Mouse (Mus musculus) CH12.LX (cell line): ENCODE results near the gene Rnase4. TPM values are rescaled to one million over a fixed set of nuclear protein-coding genes. Genes with fewer than 3 reads are reported as not detected.

Source experiments
- DNase-seq: peaks from one replicate; pipeline ENCODE4 v3.0.0-alpha.2; 2013; ENCODE audit errors: extremely low read depth
- H3K27ac ChIP-seq: 2 replicates; pipeline ENCODE4 v1.5.1; 2012; ENCODE audit warnings: low read depth, mild to moderate bottlenecking, control low read depth, moderate library complexity; ENCODE audit not compliant: insufficient read depth
- H3K27me3 ChIP-seq: replicated peaks from 2 replicates; pipeline ENCODE3; 2012; ENCODE audit warnings: inconsistent platforms
- H3K36me3 ChIP-seq, 2 experiments: replicated peaks in 1 of 2; 2 replicates each; pipeline versions ENCODE3 to v1.6.1; 2012; ENCODE audit warnings: inconsistent platforms in 1 of 2, low read length in 1 of 2, mild to moderate bottlenecking in 1 of 2, mixed read lengths in 1 of 2, moderate library complexity in 1 of 2; ENCODE audit not compliant: control insufficient read depth in 1 of 2, insufficient read depth in 1 of 2
- H3K4me1 ChIP-seq, 2 experiments: 2 replicates each; pipeline ENCODE4 v1.6.1; 2012; ENCODE audit warnings: inconsistent platforms in 1 of 2, moderate library complexity in 1 of 2; ENCODE audit not compliant: insufficient read depth in 2 of 2, control insufficient read depth in 1 of 2
- H3K4me2 ChIP-seq: 2 replicates; pipeline ENCODE4 v1.6.1; 2012; ENCODE audit warnings: low read depth, mild to moderate bottlenecking, control low read depth; ENCODE audit not compliant: poor library complexity, insufficient read depth, severe bottlenecking
- H3K4me3 ChIP-seq, 3 experiments: fragments of 150-350 bp in 1 of 3; sonication (generic) in 1 of 3; replicated peaks in 1 of 3; 2 replicates each; pipeline versions ENCODE3 to v1.5.1; 2011 to 2012; ENCODE audit warnings: low read depth in 2 of 3, low read length in 2 of 3, mild to moderate bottlenecking in 2 of 3, moderate library complexity in 2 of 3, control low read depth in 1 of 3, improper control_type of control experiment in 1 of 3, inconsistent platforms in 1 of 3, mixed read lengths in 1 of 3; ENCODE audit not compliant: poor library complexity in 1 of 3
- H3K79me2 ChIP-seq: replicated peaks from 2 replicates; pipeline ENCODE4 v1.6.1; 2012; ENCODE audit warnings: mild to moderate bottlenecking, moderate library complexity; ENCODE audit not compliant: control insufficient read depth, poor library complexity, insufficient read depth, severe bottlenecking; ENCODE audit errors: extremely low read depth
- H3K9ac ChIP-seq: 2 replicates; pipeline ENCODE4 v1.6.1; 2012; ENCODE audit warnings: low read depth, mild to moderate bottlenecking, control low read depth, moderate library complexity; ENCODE audit not compliant: insufficient read depth
- H3K9me3 ChIP-seq: replicated peaks from 2 replicates; pipeline ENCODE3; 2012; ENCODE audit warnings: low read length, inconsistent platforms, mixed read lengths
- BHLHE40 ChIP-seq: IDR thresholded peaks from 2 replicates; pipeline ENCODE4 v1.6.1; 2011; ENCODE audit warnings: mild to moderate bottlenecking, low read depth, low read length, improper control_type of control experiment
- CHD2 ChIP-seq: IDR thresholded peaks from 2 replicates; pipeline ENCODE4 v1.6.1; 2011; ENCODE audit warnings: low read length, improper control_type of control experiment
- CTCF ChIP-seq, 2 experiments: IDR thresholded peaks in 1 of 2; conservative IDR thresholded peaks in 1 of 2; 2 replicates each; pipeline ENCODE4 v1.5.1; 2011 to 2012; ENCODE audit warnings: low read depth in 2 of 2, low read length in 2 of 2, improper control_type of control experiment in 1 of 2, inconsistent platforms in 1 of 2, mild to moderate bottlenecking in 1 of 2, moderate library complexity in 1 of 2
- E2F4 ChIP-seq: IDR thresholded peaks from 2 replicates; pipeline ENCODE4 v1.6.1; 2011; ENCODE audit warnings: low read depth, low read length, improper control_type of control experiment; ENCODE audit not compliant: insufficient replicate concordance
- ELF1 ChIP-seq: IDR thresholded peaks from 2 replicates; pipeline ENCODE4 v1.6.1; 2014; ENCODE audit warnings: low read depth, mild to moderate bottlenecking, inconsistent platforms, low read length, improper control_type of control experiment
- EP300 ChIP-seq: IDR thresholded peaks from 2 replicates; pipeline ENCODE4 v1.6.1; 2011; ENCODE audit warnings: low read length, improper control_type of control experiment
- GABPA ChIP-seq: IDR thresholded peaks from 2 replicates; pipeline ENCODE4 v1.6.1; 2012; ENCODE audit warnings: low read depth, low read length, improper control_type of control experiment, inconsistent platforms; ENCODE audit not compliant: insufficient replicate concordance
- HCFC1 ChIP-seq: IDR thresholded peaks from 2 replicates; pipeline ENCODE4 v1.6.1; 2012; ENCODE audit warnings: low read depth, mild to moderate bottlenecking, inconsistent platforms, low read length, improper control_type of control experiment
- JUND ChIP-seq: conservative IDR thresholded peaks from 2 replicates; pipeline ENCODE4 v1.6.1; 2011; ENCODE audit warnings: low read depth, low read length, improper control_type of control experiment
- MAFK ChIP-seq: IDR thresholded peaks from 2 replicates; pipeline ENCODE4 v1.6.1; 2011; ENCODE audit warnings: low read length, improper control_type of control experiment; ENCODE audit not compliant: insufficient replicate concordance
- MAX ChIP-seq: IDR thresholded peaks from 2 replicates; pipeline ENCODE4 v1.6.1; 2011; ENCODE audit warnings: low read length, improper control_type of control experiment
- MAZ ChIP-seq: IDR thresholded peaks from 2 replicates; pipeline ENCODE4 v1.6.1; 2012; ENCODE audit warnings: low read depth, mild to moderate bottlenecking, inconsistent platforms, low read length, improper control_type of control experiment, moderate library complexity
- MEF2A ChIP-seq: IDR thresholded peaks from 2 replicates; pipeline ENCODE4 v1.6.1; 2014; ENCODE audit warnings: low read depth, mild to moderate bottlenecking, inconsistent platforms, low read length, improper control_type of control experiment, borderline replicate concordance
- MXI1 ChIP-seq: IDR thresholded peaks from 2 replicates; pipeline ENCODE4 v1.6.1; 2011; ENCODE audit warnings: mild to moderate bottlenecking, low read depth, low read length, improper control_type of control experiment
- NELFE ChIP-seq: IDR thresholded peaks from 2 replicates; pipeline ENCODE4 v1.6.1; 2011; ENCODE audit warnings: low read depth, low read length, improper control_type of control experiment
- NRF1 ChIP-seq: IDR thresholded peaks from 2 replicates; pipeline ENCODE4 v1.6.1; 2014; ENCODE audit warnings: low read depth, mild to moderate bottlenecking, inconsistent platforms, low read length, improper control_type of control experiment, moderate library complexity
- PAX5 ChIP-seq: IDR thresholded peaks from 2 replicates; pipeline ENCODE4 v1.6.1; 2012; ENCODE audit warnings: low read length, inconsistent platforms, mixed read lengths
- POLR2A ChIP-seq: IDR thresholded peaks from 2 replicates; pipeline ENCODE4 v1.6.1; 2011; ENCODE audit warnings: low read depth, mild to moderate bottlenecking, improper control_type of control experiment, low read length
- RAD21 ChIP-seq: IDR thresholded peaks from 2 replicates; pipeline ENCODE4 v1.6.1; 2011; ENCODE audit warnings: low read depth, mild to moderate bottlenecking, low read length, improper control_type of control experiment, moderate library complexity
- RCOR1 ChIP-seq: conservative IDR thresholded peaks from 2 replicates; pipeline ENCODE4 v1.6.1; 2012; ENCODE audit warnings: low read depth, mild to moderate bottlenecking, inconsistent platforms, low read length, improper control_type of control experiment
- SIN3A ChIP-seq: IDR thresholded peaks from 2 replicates; pipeline ENCODE4 v1.6.1; 2012; ENCODE audit warnings: low read length, improper control_type of control experiment, inconsistent platforms
- SMC3 ChIP-seq: IDR thresholded peaks from 2 replicates; pipeline ENCODE4 v1.6.1; 2011; ENCODE audit warnings: low read depth, low read length, improper control_type of control experiment
- TBP ChIP-seq: conservative IDR thresholded peaks from 2 replicates; pipeline ENCODE4 v1.6.1; 2011; ENCODE audit warnings: low read depth, low read length, improper control_type of control experiment
- TCF12 ChIP-seq: IDR thresholded peaks from 2 replicates; pipeline ENCODE4 v1.6.1; 2014; ENCODE audit warnings: low read depth, mild to moderate bottlenecking, inconsistent platforms, low read length, improper control_type of control experiment
- UBTF ChIP-seq: IDR thresholded peaks from 2 replicates; pipeline ENCODE4 v1.6.1; 2012; ENCODE audit warnings: low read depth, mild to moderate bottlenecking, inconsistent platforms, low read length, improper control_type of control experiment, moderate library complexity
- USF1 ChIP-seq: IDR thresholded peaks from 2 replicates; pipeline ENCODE4 v1.6.1; 2014; ENCODE audit warnings: low read depth, mild to moderate bottlenecking, inconsistent platforms, low read length, improper control_type of control experiment
- USF2 ChIP-seq: conservative IDR thresholded peaks from 2 replicates; pipeline ENCODE4 v1.6.1; 2011; ENCODE audit warnings: low read depth, low read length, improper control_type of control experiment
- ZC3H11A ChIP-seq: IDR thresholded peaks from 2 replicates; pipeline ENCODE4 v1.6.1; 2012; ENCODE audit warnings: low read depth, mild to moderate bottlenecking, inconsistent platforms, low read length, improper control_type of control experiment
- ZMIZ1 ChIP-seq: IDR thresholded peaks from 2 replicates; pipeline ENCODE4 v1.6.1; 2012; ENCODE audit warnings: low read depth, mild to moderate bottlenecking, inconsistent platforms, low read length, improper control_type of control experiment
- ZNF384 ChIP-seq: IDR thresholded peaks from 2 replicates; pipeline ENCODE4 v1.6.1; 2012; ENCODE audit warnings: low read depth, low read length, improper control_type of control experiment, inconsistent platforms
- dilution Hi-C: fragments of 300-500 bp; cut with MboI; formaldehyde crosslinking; loops from 2 replicates; pipeline ENCODE4 v1.14.3; 2020; ENCODE audit warnings: low sequenced_read_pairs; ENCODE audit not compliant: extremely low pct_unique_long_range_greater_than_20kb, extremely low pct_ligation_motif_present
- in situ Hi-C: fragments of 300-500 bp; cut with MboI; formaldehyde crosslinking; loops from 3 replicates; pipeline ENCODE4 v1.14.3; 2019; ENCODE audit warnings: low sequenced_read_pairs, low pct_ligation_motif_present, low pct_unique_long_range_greater_than_20kb, mixed read lengths
- polyA plus RNA-seq: library from polyadenylated mRNA; unstranded; fragments of >175 nt; gene quantifications from 2 replicates; pipeline ENCODE4 v1.2.1, GENCODE M21; 2012; ENCODE audit warnings: low read depth; ENCODE audit not compliant: insufficient read length
- total RNA-seq, 2 experiments: library from RNA; depleted of rRNA; stranded (reverse); fragments of 300-350 nt in 1 of 2; fragments of >200 nt in 1 of 2; gene quantifications; 2 replicates each; pipeline ENCODE4 v1.2.3; 2012 to 2014

Rnase4 gene
- total and polyA plus RNA-seq, 3 experiments, result 1.6 to 1.9 (median 1.8) TPM

DNA sequence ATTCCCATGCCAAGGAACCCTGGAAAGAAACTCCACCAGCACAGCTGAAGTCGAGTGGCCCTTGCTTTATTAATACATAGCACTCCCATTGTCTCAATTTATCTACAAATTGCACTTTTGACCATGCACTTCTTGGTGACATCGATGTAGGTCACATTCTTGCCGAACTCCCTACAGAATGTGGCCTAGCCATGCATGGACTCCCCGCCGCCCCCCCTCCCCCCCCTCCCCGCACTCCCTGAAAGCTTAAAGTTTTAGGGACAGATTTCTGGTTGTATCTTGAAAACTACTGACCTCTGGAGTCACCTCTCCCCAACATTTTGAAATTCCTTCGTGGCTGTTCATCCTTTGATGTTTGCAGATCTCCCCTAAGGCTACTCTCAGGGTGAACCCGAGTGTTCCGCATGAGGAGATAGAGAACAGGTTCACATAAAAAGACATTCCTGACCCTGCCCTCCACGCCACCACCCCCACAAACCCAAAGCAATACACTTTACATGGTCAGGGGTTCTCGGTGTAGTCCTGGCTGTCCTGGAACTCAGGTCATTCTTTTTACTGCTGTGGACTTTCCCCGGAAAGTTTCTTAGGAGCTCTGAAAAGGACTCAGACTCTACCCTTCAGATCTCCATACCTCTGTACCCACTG lies 23.2 kb downstream of the Rnase4 start, which contains the start of gene Eddm3b:
Gene Eddm3b, plus strand, starts transcription at position 511 of the 645 bp plus-strand sequence.
- dilution Hi-C loops, result no loop called here
- in situ Hi-C loops, result loop anchor here (25.0 kb wide), 1 partner anchor 348 kb away; the partner anchor contains the start of gene Vmn2r89
- no peak within 1 kb of the TSS for H3K9ac ChIP-seq
- no peak within 1 kb of the TSS for H3K4me3 ChIP-seq
- no peak within 1 kb of the TSS for H3K27ac ChIP-seq
- TF ChIP-seq SIN3A (no peak), UBTF (no peak), ZNF384 (no peak), ELF1 (no peak), MAFK (no peak), BHLHE40 (no peak), E2F4 (no peak), NRF1 (no peak), TBP (no peak), JUND (no peak), MEF2A (no peak), CHD2 (no peak)
- no peaks in the 10 kb centered on the region for H3K36me3 ChIP-seq
- no peaks in the 10 kb centered on the region for H3K27me3 ChIP-seq
- no peaks in the 10 kb centered on the region for H3K79me2 ChIP-seq
- peaks cover 4 to 7% of the 10 kb centered on the region in 2 experiments; a peak in 2 of 4 replicates for H3K4me1 ChIP-seq
- peaks cover 2% of the 10 kb centered on the region for H3K9me3 ChIP-seq
- DNase-seq, result no peak
- H3K4me2 ChIP-seq, result 0 out of 2 replicates have a peak within 1 kb of the TSS, but pooled peaks have one; percentile 35

- Histone ChIP-seq H3K36me3 (peaks cover 4 to 6% of the 10 kb centered on the region in 2 experiments), H3K27me3 (no peaks in the 10 kb centered on the region), H3K27ac (no peak overlapping the region), H3K4me2 (peak overlapping the region; percentile 35), H3K79me2 (peaks cover 3% of the 10 kb centered on the region; the same call in 1 of the 2 replicates), H3K9ac (peak overlapping the region; percentile 78), H3K4me1 (peaks cover 15 to 54% of the 10 kb centered on the region in 2 experiments), H3K4me3 (peak overlapping the region; percentile 28 to 52 (median 34)), H3K9me3 (no peaks in the 10 kb centered on the region)
- DNase-seq, result peak; percentile 13
- dilution Hi-C loops, result no loop called here
- in situ Hi-C loops, result no loop called here
- TF ChIP-seq USF2 (no peak), ZNF384 (no peak), PAX5 (no peak), USF1 (no peak), NELFE (no peak), ZC3H11A (no peak), UBTF (no peak), SMC3 (no peak), POLR2A (peak; percentile 59), TCF12 (0 out of 2 replicates have a peak, but pooled peaks have one; percentile 26), E2F4 (no peak), HCFC1 (0 out of 2 replicates have a peak, but pooled peaks have one; percentile 13), MAZ (no peak), TBP (0 out of 2 replicates have a peak, but pooled peaks have one; percentile 27), MAX (no peak), CHD2 (peak; percentile 57; the same call in 1 of the 2 replicates), MXI1 (no peak), SIN3A (no peak), ELF1 (peak; percentile 76), CTCF (conservative IDR thresholded peaks at IDR 0.05 in 1 of 2, IDR thresholded peaks at IDR 0.05 in 1 of 2; ENCODE audit: low read depth in 2 of 2, low read length in 2 of 2) (no peak), JUND (no peak), EP300 (no peak), BHLHE40 (no peak), RCOR1 (no peak), GABPA (no peak), MEF2A (no peak), ZMIZ1 (0 out of 2 replicates have a peak, but pooled peaks have one; percentile 27), MAFK (no peak), RAD21 (no peak)
Measured at GRCm38 (mm10) chr14:51125684-51126083, 34.8 kb downstream of the Rnase4 start.
